Mouse (Mus musculus): Measurements from ENCODE around the gene Bach2. TPM values are rescaled to one million over a fixed set of nuclear protein-coding genes. Genes with fewer than 3 reads are reported as not detected.

The Bach2 gene
- polyA plus RNA-seq, 1 experiment from 2014 or later: 4.4 TPM

DNA sequence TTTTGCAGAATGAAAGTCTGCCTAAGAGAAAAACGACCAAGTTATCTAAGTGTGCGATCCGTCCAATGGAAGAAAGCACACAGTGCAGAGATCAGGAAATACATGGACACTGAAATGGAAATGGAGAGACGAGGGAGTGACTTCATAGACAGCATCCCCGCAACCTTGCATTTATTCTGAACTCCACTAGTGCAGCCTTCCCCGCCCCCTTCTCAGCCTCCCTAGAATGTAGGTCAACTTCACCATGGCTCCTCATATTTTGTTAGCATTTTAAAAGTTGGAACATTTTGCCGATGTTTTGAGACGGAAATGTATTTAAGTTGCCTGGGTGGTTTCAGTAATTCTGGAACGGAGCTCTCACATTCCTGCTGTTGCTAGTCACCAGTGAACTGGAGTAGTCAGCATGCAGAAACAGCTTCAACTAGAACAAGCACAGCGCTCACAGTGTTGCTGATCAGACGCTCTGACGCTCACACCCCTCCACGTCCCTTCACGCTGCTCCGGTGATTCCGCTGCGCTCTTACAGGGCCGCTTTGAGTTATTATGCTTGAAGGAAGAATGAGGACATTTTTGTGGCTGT lies 66.5 kb downstream of the Bach2 start:
- ChIA-PET CTCF (interaction anchor here (1.6 kb wide), 1 partner anchor 10 kb away, joined by 6 read pairs; no protein-coding TSS in a partner anchor), POLR2A (no interaction called here)
- in situ Hi-C loops (cut with MboI; ENCODE audit: low pct_unique_long_range_greater_than_20kb): loop anchor here (5.0 to 10.0 kb wide), 2 partner anchors 57 to 250 kb away; no protein-coding TSS in a partner anchor
- ATAC-seq: peak; percentile 51
- no peak for DNase-seq (ENCODE audit: low read depth, low spot score)
- TF ChIP-seq CTCF (IDR thresholded peaks at IDR 0.05): no peak
- no peaks in the 10 kb centered on the region for H3K27me3 ChIP-seq

DNA sequence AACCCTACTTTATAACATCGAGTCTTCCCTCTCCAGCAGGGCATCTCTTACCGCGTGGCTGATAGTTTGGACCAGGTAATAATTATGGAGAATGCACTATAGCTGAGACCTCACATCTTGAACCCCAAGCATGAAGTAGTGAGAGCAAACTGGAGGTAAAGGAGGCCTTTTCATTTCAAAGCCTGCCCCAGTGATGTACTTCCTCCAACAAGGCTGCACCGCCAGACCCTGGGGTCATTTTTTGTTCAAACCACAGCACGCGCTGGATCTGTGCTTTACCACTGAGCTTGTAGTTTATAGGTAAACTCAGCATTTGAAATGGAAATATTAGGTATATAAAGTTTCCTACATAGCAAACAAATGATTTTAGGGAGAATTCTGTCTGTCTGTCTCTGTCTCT lies 67.1 kb downstream of the Bach2 start:
- DNase-seq (ENCODE audit: low read depth, low spot score): no peak
- TF ChIP-seq CTCF (IDR thresholded peaks at IDR 0.05): no peak
- ATAC-seq: no peak
- POLR2A ChIA-PET: interaction anchor here (1.1 kb wide), 1 partner anchor 15 kb away, joined by 3 read pairs; no protein-coding TSS in a partner anchor
- H3K27me3 ChIP-seq: no peaks in the 10 kb centered on the region
- CTCF ChIA-PET: interaction anchor here (1.6 kb wide), 1 partner anchor 10 kb away, joined by 6 read pairs; no protein-coding TSS in a partner anchor
- in situ Hi-C loops (cut with MboI; ENCODE audit: low pct_unique_long_range_greater_than_20kb): loop anchor here (5.0 to 10.0 kb wide), 2 partner anchors 57 to 251 kb away; no protein-coding TSS in a partner anchor

- no peak for DNase-seq (ENCODE audit: low read depth, low spot score)
- no peaks in the 10 kb centered on the region for H3K27me3 ChIP-seq
- no peak for ATAC-seq
- POLR2A ChIA-PET: interaction anchor here (1.1 to 1.2 kb wide), 2 partner anchors 11 to 14 kb away, joined by 3 read pairs; no protein-coding TSS in a partner anchor
- in situ Hi-C loops (cut with MboI; ENCODE audit: low pct_unique_long_range_greater_than_20kb): loop anchor here (5.0 to 10.0 kb wide), 2 partner anchors 56 to 251 kb away; no protein-coding TSS in a partner anchor
- TF ChIP-seq CTCF (IDR thresholded peaks at IDR 0.05): no peak
- CTCF ChIA-PET: interaction anchor here (0.7 to 1.6 kb wide), 6 partner anchors 9 to 266 kb away, joined by 3 to 6 read pairs (median 4); no protein-coding TSS in a partner anchor
Measured at GRCm38 (mm10) chr4:32306169-32306792, 67.7 kb downstream of the Bach2 start.

- ChIA-PET POLR2A (interaction anchor here (1.2 kb wide), 1 partner anchor 10 kb away, joined by 3 read pairs; no protein-coding TSS in a partner anchor), CTCF (interaction anchor here (0.7 to 1.6 kb wide), 6 partner anchors 9 to 265 kb away, joined by 3 to 5 read pairs (median 4); no protein-coding TSS in a partner anchor)
- in situ Hi-C loops (cut with MboI; ENCODE audit: low pct_unique_long_range_greater_than_20kb): loop anchor here (5.0 to 10.0 kb wide), 2 partner anchors 55 to 252 kb away; no protein-coding TSS in a partner anchor
- no peak for DNase-seq (ENCODE audit: low read depth, low spot score)
- H3K27me3 ChIP-seq: no peaks in the 10 kb centered on the region
- TF ChIP-seq CTCF (IDR thresholded peaks at IDR 0.05): no peak
- ATAC-seq: peak; percentile 23
Measured at GRCm38 (mm10) chr4:32307215-32307614, 68.6 kb downstream of the Bach2 start.

GRCm38 (mm10) chr4:32312171-32312946 lies 73.8 kb downstream of the Bach2 start:
- ATAC-seq: no peak
- in situ Hi-C loops (cut with MboI; ENCODE audit: low pct_unique_long_range_greater_than_20kb): no loop called here
- TF ChIP-seq CTCF (IDR thresholded peaks at IDR 0.05): no peak
- DNase-seq (ENCODE audit: low read depth, low spot score): no peak
- ChIA-PET CTCF (interaction anchor here (2.0 kb wide), 1 partner anchor 9 kb away, joined by 6 read pairs; no protein-coding TSS in a partner anchor), POLR2A (interaction anchor here (1.9 kb wide), 1 partner anchor 9 kb away, joined by 7 read pairs; no protein-coding TSS in a partner anchor)
- H3K27me3 ChIP-seq: no peaks in the 10 kb centered on the region

DNA sequence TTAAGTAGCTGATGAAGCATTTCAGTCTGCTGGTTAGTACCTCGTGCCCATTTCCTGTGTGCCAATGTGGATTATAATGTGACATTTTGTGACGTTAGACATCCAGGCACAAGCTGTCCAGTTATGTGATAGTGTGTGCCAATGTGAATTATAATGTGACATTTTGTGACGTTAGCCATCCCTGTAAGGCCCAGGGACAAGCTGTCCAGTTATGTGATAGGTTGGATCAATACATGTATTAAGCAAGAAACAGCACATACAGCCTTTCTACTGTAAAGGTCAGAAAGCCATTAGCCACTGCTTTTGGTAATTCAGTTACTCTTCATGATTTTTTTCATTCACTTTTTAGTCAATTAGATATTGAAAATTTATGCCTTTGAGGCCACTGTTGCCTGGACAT lies 76.3 kb downstream of the Bach2 start:
- ChIA-PET POLR2A (no interaction called here), CTCF (interaction anchor here (1.8 to 2.6 kb wide), 2 partner anchors 8 to 9 kb away, joined by 5 to 6 read pairs; no protein-coding TSS in a partner anchor)
- in situ Hi-C loops (cut with MboI; ENCODE audit: low pct_unique_long_range_greater_than_20kb): no loop called here
- ATAC-seq (no peak), DNase-seq (ENCODE audit: low read depth, low spot score) (no peak)
- TF ChIP-seq CTCF (IDR thresholded peaks at IDR 0.05): no peak
- H3K27me3 ChIP-seq: no peaks in the 10 kb centered on the region

DNA sequence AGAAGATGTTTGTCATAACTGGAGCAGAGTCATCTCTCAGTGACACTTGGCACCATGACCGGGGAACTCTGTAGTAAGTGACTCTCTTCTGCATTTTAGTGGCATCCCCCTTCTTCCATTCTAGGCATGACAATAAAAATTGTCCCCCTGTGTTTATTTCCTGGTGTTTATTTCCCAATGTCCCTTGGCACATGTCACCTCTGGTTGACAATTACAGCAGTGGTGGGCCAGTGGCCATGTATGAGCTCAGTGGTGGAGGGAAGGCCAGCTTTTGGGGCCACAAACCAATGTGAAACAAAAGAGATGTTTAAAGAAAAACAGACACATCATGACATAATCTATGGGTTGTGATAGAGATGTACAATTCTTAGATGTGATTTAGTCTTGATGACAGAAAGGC lies 80.0 kb downstream of the Bach2 start:
- TF ChIP-seq CTCF (IDR thresholded peaks at IDR 0.05): no peak
- no peak for DNase-seq (ENCODE audit: low read depth, low spot score)
- CTCF ChIA-PET: no interaction called here
- no peaks in the 10 kb centered on the region for H3K27me3 ChIP-seq
- in situ Hi-C loops (cut with MboI; ENCODE audit: low pct_unique_long_range_greater_than_20kb): no loop called here
- POLR2A ChIA-PET: no interaction called here
- ATAC-seq: no peak

- in situ Hi-C loops (cut with MboI; ENCODE audit: low pct_unique_long_range_greater_than_20kb): no loop called here
- POLR2A ChIA-PET: no interaction called here
Measured at GRCm38 (mm10) chr4:32319327-32319726, 80.7 kb downstream of the Bach2 start.

DNA sequence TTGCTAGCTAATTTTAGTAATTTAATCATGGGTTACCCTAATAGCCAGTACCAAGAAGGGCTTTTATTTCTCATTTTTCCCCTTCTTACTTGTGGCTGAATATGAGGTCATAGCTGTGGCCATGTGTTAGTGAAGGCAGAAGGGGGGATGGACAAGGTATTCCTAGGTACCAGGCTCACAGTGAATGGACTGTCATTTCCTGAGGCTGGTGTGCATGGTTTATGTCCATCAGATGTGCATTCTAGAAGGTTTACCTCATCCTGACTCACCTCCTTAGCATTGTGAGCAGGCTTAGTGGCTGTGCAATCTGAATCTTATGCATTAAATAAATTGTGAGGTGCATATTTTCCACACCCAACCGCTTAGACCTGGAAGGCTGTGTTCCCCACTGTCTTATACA lies 81.4 kb downstream of the Bach2 start:
- peak; percentile 51 for DNase-seq (ENCODE audit: low read depth, low spot score)
- in situ Hi-C loops (cut with MboI; ENCODE audit: low pct_unique_long_range_greater_than_20kb): no loop called here
- CTCF ChIA-PET: interaction anchor here (1.2 kb wide), 1 partner anchor 46 kb away, joined by 3 read pairs; no protein-coding TSS in a partner anchor
- POLR2A ChIA-PET: interaction anchor here (1.0 kb wide), 1 partner anchor 14 kb away, joined by 3 read pairs; no protein-coding TSS in a partner anchor
- no peak for TF ChIP-seq CTCF (IDR thresholded peaks at IDR 0.05)
- no peaks in the 10 kb centered on the region for H3K27me3 ChIP-seq
- ATAC-seq: peak; percentile 35

More at GRCm38 (mm10) chr4:32319327-32319726, 80.7 kb downstream of the Bach2 start:
- DNase-seq (ENCODE audit: low read depth, low spot score) (no peak), ATAC-seq (no peak)
- TF ChIP-seq CTCF (IDR thresholded peaks at IDR 0.05): no peak
- H3K27me3 ChIP-seq: no peaks in the 10 kb centered on the region
- CTCF ChIA-PET: no interaction called here

DNA sequence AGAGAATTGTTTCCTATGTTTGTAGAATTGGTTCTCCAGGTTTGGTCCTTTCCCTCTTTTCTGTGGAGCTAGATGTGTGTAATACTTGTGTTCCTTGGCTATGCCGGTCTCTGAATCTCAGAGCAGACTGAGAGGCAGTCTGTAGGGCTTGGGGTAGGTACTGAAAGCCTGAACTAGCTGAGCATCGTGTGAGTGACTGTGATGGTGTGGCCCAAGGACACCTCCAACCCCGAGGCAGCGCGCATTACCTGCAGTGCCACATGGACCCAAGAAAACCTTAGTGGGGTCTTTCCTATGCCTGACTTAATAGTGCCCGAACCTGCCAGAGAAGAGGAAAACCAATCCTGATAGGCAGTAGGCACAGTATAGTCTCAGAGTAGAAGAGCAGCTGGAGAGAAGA lies 85.5 kb downstream of the Bach2 start:
- DNase-seq (ENCODE audit: low read depth, low spot score): no peak
- no peaks in the 10 kb centered on the region for H3K27me3 ChIP-seq
- TF ChIP-seq CTCF (IDR thresholded peaks at IDR 0.05): no peak
- ChIA-PET POLR2A (no interaction called here), CTCF (interaction anchor here (2.0 kb wide), 1 partner anchor 267 kb away, joined by 5 read pairs; no protein-coding TSS in a partner anchor)
- no peak for ATAC-seq
- in situ Hi-C loops (cut with MboI; ENCODE audit: low pct_unique_long_range_greater_than_20kb): no loop called here

Measured in Patski (cell line).